Mouse (Mus musculus): ENCODE data around the gene Gtpbp6. TPM values are rescaled to one million over a fixed set of nuclear protein-coding genes. Genes with fewer than 3 reads are reported as not detected.
"Not testable (repeated sequence)": the region's sequence is repeated elsewhere in the genome, so short reads cannot be mapped to it uniquely, and the experiment has no call there.

The Gtpbp6 gene
- total RNA-seq (2021): 10 to 100 TPM; 24.5 to 29.1 TPM
- long read RNA-seq, experiment 1, transcript Gtpbp6-201 (10 exons, 1,617 nt): major isoform, 26 of 43 reads
- long read RNA-seq, experiment 1, partial matches to known transcripts: 2 of 43 reads
- long read RNA-seq, experiment 1, other reads (novel, unspliced or antisense): 14 of 43 reads
- long read RNA-seq, experiment 2, transcript Gtpbp6-201 (10 exons, 1,617 nt): major isoform, 22 of 42 reads
- long read RNA-seq, experiment 2, partial matches to known transcripts: 3 of 42 reads
- long read RNA-seq, experiment 2, other reads (novel, unspliced or antisense): 16 of 42 reads

- peak; percentile 91 to 97 for DNase-seq (ENCODE audit: low spot score in 2 of 2)
These were observed at the start of gene Gtpbp6 for GRCm38 (mm10) chr5:110107581-110108304. TSS of gene Gtpbp6 (minus strand) at chr5:110108197.

DNA sequence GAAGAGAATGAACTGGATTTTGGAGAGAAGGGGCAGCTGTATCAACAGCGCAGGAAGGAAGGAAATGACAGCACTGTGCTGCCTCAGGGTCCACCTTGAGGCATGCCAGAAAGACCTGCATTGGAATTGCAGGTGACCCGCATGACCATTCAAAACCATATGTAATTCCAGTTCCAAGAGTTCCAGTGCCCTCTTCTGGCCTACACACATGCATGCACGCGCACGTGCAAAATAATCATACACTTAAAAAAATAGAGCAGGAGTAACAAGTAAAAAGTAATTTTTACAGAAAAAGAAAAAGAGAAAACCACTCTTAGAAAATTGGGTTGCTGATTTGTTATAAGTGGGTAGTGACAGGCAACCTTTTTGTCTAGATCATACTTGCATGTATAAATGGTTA, 35.0 kb upstream of the Gtpbp6 start:
- no peak for DNase-seq (ENCODE audit: low spot score in 2 of 2)

DNA sequence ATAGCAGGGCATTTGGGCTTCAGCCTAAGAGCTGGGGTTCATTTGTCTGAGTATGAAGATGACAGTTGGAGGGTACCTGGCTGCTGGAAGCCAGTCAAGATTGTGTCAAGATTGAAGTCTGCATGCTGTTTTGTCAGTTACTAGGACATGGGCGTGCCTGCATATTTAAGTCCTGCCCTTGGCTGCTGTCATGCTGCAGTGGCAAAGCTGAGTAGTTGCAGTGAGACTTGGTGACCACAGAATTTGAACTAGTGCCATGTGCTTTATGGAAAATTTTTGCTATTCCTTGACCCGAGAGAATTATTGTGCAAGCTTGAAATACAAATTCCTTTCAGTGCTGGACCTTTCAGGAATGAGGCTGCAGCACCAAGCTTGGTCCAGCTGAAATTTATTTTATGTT, 34.3 kb upstream of the Gtpbp6 start:
- peak in 1 of 2 experiments; percentile 14 for DNase-seq (ENCODE audit: low spot score in 2 of 2)

GRCm38 (mm10) chr5:110140424-110140823, 32.4 kb upstream of the Gtpbp6 start:
- DNase-seq (ENCODE audit: low spot score in 2 of 2): no peak

GRCm38 (mm10) chr5:110139325-110139724, 31.3 kb upstream of the Gtpbp6 start:
- DNase-seq (ENCODE audit: low spot score in 2 of 2): no peak

DNA sequence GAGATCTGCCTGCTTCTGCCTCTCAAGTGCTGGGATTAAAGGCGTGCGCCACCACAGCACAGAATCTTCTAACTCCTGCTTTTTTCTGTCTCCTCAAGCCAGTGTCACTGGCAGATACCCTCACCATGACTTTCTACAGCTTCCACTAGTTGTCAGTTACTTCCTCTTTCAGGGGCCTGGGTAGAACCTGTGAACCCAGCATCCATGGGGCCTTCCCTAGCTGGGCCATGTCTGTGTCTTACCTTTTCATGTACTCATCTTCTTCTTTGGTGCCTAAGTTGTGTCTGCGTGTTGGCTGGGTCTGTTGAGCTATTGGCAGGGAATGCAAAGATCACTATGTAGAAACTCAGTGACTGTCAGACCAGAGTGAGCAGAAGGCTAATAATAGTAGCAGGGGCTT, 29.8 kb upstream of the Gtpbp6 start:
- DNase-seq (ENCODE audit: low spot score in 2 of 2): no peak

- no peak for DNase-seq (ENCODE audit: low spot score in 2 of 2)
These were observed 28.1 kb upstream of the Gtpbp6 start for GRCm38 (mm10) chr5:110136087-110136464.

DNA sequence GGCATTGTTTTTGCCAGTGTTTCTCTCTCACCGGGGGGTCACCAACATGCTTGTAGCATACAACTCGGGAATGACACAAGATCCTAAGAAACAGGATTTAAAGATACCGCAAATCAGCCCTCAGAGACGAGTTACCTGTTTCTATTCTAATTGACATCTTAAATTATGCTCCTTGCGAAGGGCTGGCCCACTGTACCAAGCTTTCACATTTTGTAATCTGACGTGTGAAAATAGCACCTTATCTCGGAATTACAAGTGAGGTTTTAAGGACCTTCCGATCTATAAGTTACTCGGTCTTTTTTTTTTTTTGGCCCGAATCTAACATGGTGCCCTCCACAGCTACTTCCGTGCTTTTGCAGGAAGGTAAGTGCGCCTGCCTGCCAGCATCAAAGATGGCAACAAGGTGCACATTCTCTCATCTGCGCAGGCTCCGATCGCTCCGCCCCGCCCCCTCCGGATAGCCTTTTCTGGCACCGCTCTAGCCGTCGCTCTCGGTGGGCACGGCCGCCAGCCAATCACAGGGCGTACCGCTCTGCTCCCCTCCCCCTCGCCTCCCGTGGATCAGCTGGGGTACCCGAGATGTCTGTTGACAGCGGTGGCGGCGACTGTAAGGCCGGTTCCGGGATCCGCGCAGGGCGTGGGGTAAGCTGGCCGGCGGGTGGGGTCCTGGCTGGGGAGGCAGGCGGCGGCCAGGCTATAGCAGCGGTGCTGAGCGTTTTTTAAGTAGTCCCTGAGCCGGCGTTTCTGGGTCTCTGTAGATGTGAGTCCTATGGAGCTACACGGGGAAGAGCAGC, 27.5 kb upstream of the Gtpbp6 start, which contains the start of gene Chfr:
TSS of gene Chfr (plus strand) at position 550 of the 794 bp plus-strand sequence.
- peak; percentile 95 to 98 for DNase-seq (ENCODE audit: low spot score in 2 of 2)

- DNase-seq (ENCODE audit: low spot score in 2 of 2): not testable (repeated sequence)
These were observed 14.4 kb upstream of the Gtpbp6 start for GRCm38 (mm10) chr5:110122380-110122779.

- peak; percentile 76 to 88 for DNase-seq (ENCODE audit: low spot score in 2 of 2)
These were observed 2.0 kb upstream of the Gtpbp6 start, which contains the start of gene Zfp605 for GRCm38 (mm10) chr5:110109991-110110441. TSS of gene Zfp605 (plus strand) at chr5:110110092.

DNA sequence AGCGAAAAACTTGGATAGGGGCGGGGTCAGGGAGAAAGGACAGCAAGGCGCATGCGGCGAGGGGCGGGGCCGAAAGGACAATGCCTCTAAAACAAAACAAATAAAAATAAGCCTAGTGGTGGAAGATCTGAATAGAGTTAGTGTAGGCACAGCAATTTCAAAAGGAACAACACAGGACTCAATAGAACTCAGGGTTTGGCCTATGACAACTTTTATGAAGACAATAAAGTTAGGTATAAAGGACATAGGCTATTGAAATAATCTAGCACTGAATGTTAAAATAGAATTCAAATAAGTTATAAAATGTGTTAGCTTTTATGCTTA, 270 bp upstream of the Gtpbp6 start:
- DNase-seq (ENCODE audit: low spot score in 2 of 2): no peak

DNA sequence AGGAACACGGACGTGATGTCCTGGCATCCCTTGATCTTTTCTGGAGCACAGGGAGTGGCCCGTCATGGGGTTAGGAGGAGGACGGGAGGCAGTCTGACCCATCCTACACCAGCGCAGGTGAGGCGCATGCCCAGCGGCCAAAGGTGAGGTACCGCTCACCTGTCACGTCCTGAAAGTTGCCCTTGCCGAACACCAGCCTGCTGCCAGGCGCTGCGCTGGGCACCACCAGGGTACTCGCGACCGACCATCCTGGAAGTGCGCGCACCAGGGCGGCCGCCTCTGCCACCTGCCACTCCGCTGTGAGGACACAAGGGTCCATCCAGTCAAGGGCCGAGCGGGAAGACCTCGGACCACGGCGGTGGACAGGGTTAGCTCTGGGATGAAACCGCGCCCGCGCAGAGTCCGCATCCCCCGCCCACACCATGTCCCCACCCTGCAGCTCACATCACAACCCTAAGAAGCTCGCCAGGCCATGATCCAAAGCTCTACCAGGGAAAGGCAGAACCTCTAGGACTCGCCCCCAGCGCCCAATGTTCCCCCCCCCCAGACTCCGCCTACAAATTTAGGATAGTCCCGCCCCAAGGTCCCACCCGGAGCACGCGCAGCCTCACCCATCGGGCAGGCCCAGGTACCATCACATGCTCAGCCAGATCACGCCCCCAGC, 964 bp downstream of the Gtpbp6 start:
- DNase-seq (ENCODE audit: low spot score in 2 of 2): peak; percentile 27 to 57

GRCm38 (mm10) chr5:110106140-110106871, 1.7 kb downstream of the Gtpbp6 start:
- DNase-seq (ENCODE audit: low spot score in 2 of 2): no peak

DNA sequence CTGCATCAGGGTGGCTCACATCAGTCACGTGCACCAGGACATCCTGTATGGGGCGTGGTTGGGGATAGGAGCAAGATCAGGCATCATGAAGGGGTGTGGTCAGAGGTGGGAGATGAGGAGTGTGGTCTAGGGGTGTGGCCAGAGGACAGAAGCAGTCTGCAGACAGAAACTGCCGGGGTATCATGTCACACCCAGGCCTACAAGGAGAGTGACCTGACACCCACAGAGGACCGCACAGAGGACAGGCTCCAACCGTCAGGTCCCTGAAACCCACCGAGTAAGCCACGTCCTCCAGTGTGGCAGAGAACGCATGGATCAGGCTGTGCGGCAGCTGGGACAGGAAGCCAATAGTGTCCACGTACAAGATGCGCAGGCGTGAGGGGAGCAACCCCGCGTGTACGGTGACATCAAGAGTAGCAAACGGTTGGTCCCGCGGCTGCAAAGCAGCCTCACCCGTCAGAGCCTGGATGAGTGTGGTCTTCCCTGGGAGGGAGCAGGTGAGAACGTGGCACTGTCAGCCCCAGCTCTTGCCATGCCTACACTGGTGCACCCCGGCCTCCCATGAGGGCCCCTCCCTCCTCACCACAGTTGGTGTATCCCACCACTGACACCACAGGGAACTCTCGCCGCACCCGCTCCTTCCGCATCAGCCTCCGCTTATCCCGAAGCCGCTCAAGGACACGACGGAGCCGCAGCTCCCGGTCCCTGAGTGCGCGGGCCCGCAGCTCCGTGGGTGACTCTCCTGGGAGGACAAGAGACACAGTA, 3.2 kb downstream of the Gtpbp6 start:
- DNase-seq (ENCODE audit: low spot score in 2 of 2): no peak

- DNase-seq (ENCODE audit: low spot score in 2 of 2): no peak
These were observed 3.9 kb downstream of the Gtpbp6 start for GRCm38 (mm10) chr5:110103901-110104615.

- DNase-seq (ENCODE audit: low spot score in 2 of 2): no peak
These were observed 5.0 kb downstream of the Gtpbp6 start for GRCm38 (mm10) chr5:110102853-110103625.

DNA sequence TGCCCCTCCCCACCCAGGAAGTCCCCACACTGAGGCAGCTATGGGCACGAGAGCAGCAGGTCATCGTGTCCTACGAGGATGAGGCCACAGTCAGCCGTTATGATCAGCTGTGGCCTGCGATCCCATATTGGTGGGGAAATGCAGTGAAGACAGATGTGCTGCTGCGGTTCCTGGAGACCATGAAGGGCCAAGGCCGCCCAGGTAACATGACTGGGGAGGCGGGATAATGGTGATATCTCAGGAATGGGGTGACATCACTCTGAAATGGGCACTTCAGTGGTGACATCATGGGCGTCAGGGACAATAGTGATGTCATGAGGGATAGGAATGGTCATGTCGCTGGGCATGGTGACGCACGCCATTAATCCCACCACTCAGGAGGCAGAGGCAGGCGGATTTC, 5.6 kb downstream of the Gtpbp6 start:
- no peak for DNase-seq (ENCODE audit: low spot score in 2 of 2)

DNA sequence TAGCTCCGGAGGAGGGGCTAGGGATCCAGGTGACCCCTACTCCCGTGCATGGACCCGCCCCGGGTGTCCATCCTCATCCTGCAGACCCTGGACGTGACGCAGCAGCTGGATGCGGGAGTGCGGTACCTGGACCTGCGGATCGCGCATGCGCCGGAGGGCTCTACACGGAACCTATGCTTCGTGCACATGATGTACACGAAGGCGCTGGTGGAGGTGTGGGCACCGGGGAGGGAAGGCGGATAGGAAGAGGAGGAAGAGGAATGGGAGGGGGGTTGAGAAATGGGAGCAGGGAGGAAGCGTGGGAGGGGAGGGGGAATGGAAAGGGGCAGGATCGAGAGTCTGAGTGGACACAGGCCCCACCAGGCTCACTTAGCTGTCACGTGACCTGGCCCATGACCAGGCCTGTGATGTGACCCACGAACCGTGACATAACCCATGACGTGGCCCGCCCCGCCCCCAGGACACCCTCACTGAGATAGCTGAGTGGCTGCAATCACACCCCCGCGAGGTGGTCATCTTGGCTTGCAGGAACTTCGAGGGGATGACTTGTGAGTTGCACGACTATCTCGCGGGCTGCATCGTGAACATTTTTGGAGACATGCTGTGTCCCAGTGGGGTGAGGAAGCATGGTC, 6.2 kb downstream of the Gtpbp6 start:
- peak in 1 of 2 experiments; percentile 22 for DNase-seq (ENCODE audit: low spot score in 2 of 2)

All from gastrocnemius, postnatal 4 days (tissue).